Mouse (Mus musculus) liver, adult (tissue): Measurements from ENCODE around the gene Gadd45b.

ENCODE experiments used
- GATA4 ChIP-seq: IDR thresholded peaks from 2 replicates; pipeline ENCODE4 v1.6.1; 2014; ENCODE audit warnings: mild to moderate bottlenecking, low read length; ENCODE audit not compliant: insufficient replicate concordance

Gene Gadd45b

GRCm38 (mm10) chr10:80940320-80940987 lies 10.6 kb downstream of the Gadd45b start:
- TF ChIP-seq GATA4: no peak

GRCm38 (mm10) chr10:80940988-80941347 lies 11.1 kb downstream of the Gadd45b start:
- TF ChIP-seq GATA4: no peak

GRCm38 (mm10) chr10:80942919-80943318 lies 13.0 kb downstream of the Gadd45b start:
- TF ChIP-seq GATA4: no peak

GRCm38 (mm10) chr10:80943701-80944100 lies 13.8 kb downstream of the Gadd45b start:
- no peak for TF ChIP-seq GATA4

GRCm38 (mm10) chr10:80944231-80944630 lies 14.4 kb downstream of the Gadd45b start:
- no peak for TF ChIP-seq GATA4

GRCm38 (mm10) chr10:80946684-80947437 lies 17.0 kb downstream of the Gadd45b start:
- no peak for TF ChIP-seq GATA4

- TF ChIP-seq GATA4: no peak
Measured at GRCm38 (mm10) chr10:80947802-80948201, 17.9 kb downstream of the Gadd45b start.

GRCm38 (mm10) chr10:80948570-80948969 lies 18.7 kb downstream of the Gadd45b start:
- TF ChIP-seq GATA4: no peak

- TF ChIP-seq GATA4: no peak
Measured at GRCm38 (mm10) chr10:80949081-80949480, 19.2 kb downstream of the Gadd45b start.

- TF ChIP-seq GATA4: no peak
Measured at GRCm38 (mm10) chr10:80950314-80950713, 20.4 kb downstream of the Gadd45b start.

GRCm38 (mm10) chr10:80951761-80952390 lies 22.0 kb downstream of the Gadd45b start:
- no peak for TF ChIP-seq GATA4

GRCm38 (mm10) chr10:80952449-80952848 lies 22.6 kb downstream of the Gadd45b start:
- TF ChIP-seq GATA4: no peak

- no peak for TF ChIP-seq GATA4
Measured at GRCm38 (mm10) chr10:80954415-80954814, 24.5 kb downstream of the Gadd45b start.

- TF ChIP-seq GATA4: no peak
Measured at GRCm38 (mm10) chr10:80954843-80955242, 25.0 kb downstream of the Gadd45b start.

GRCm38 (mm10) chr10:80955536-80955935 lies 25.7 kb downstream of the Gadd45b start:
- TF ChIP-seq GATA4: no peak

- no peak for TF ChIP-seq GATA4
Measured at GRCm38 (mm10) chr10:80956385-80956784, 26.5 kb downstream of the Gadd45b start.
